ENCODE assay signal across 8 mouse cellular contexts in genomic region chr3:90432811-90433219, GRCm38 (mm10). TPM values are rescaled to one million over a fixed set of nuclear protein-coding genes. Genes with fewer than 3 reads are reported as not detected.
DNase-seq lines count a peak whose midpoint lies in the region; ATAC-seq lines count a peak whose summit lies in the region.

No protein-coding gene starts in this region.

- peak overlapping the region; percentile 88 for H3K27ac ChIP-seq in embryonic facial prominence, embryonic 15.5 days (replicated peaks)
- H3K27ac ChIP-seq in hindbrain, embryonic 10.5 days = peak overlapping the region; percentile 99
- peak overlapping the region; percentile 95 for H3K27ac ChIP-seq in stomach, embryonic 16.5 days (ENCODE audit: low read length)

- peak; percentile 45 for DNase-seq in kidney, adult 11 months
- DNase-seq in kidney, adult 18-20 months = no peak
- peak; percentile 6 for DNase-seq in T-cell, adult 2 months (ENCODE audit: low spot score)
- DNase-seq in hindbrain, embryonic 10.5 days (ENCODE audit: low spot score) = no peak
- peak; percentile 33 to 47 for DNase-seq in left cerebral cortex, adult 9 months (ENCODE audit: low spot score in 2 of 2)

- ATAC-seq in embryonic facial prominence, embryonic 15.5 days (ENCODE audit: insufficient number of reproducible peaks, low FRiP score, low TSS enrichment, low read depth) = no peak
- ATAC-seq in megakaryocyte, adult 5-6 weeks (ENCODE audit: poor library complexity, severe bottlenecking) = peak; percentile 44
- peak; percentile 7; the same call in 1 of the 2 replicates for ATAC-seq in stomach, embryonic 16.5 days (ENCODE audit: insufficient read depth, low FRiP score)

- peak overlapping the region; percentile 59 for H3K9ac ChIP-seq in embryonic facial prominence, embryonic 15.5 days
- H3K9ac ChIP-seq in stomach, embryonic 16.5 days (ENCODE audit: low read length) = peak overlapping the region; percentile 81

- H3K27me3 ChIP-seq in embryonic facial prominence, embryonic 15.5 days = no peaks in the 10 kb centered on the region
- no peaks in the 10 kb centered on the region for H3K27me3 ChIP-seq in hindbrain, embryonic 10.5 days (ENCODE audit: insufficient read depth, poor library complexity, severe bottlenecking)
- no peaks in the 10 kb centered on the region for H3K27me3 ChIP-seq in stomach, embryonic 16.5 days (ENCODE audit: control insufficient read depth, insufficient read depth, low read length)

- no peaks in the 10 kb centered on the region for H3K36me3 ChIP-seq in embryonic facial prominence, embryonic 15.5 days
- H3K36me3 ChIP-seq in hindbrain, embryonic 10.5 days = peaks cover 24% of the 10 kb centered on the region
- no peaks in the 10 kb centered on the region for H3K36me3 ChIP-seq in stomach, embryonic 16.5 days (ENCODE audit: control insufficient read depth, insufficient read depth, low read length)

- H3K4me2 ChIP-seq in embryonic facial prominence, embryonic 15.5 days (replicated peaks) = peak overlapping the region; percentile 84
- H3K4me2 ChIP-seq in stomach, embryonic 16.5 days (ENCODE audit: low read depth, low read length) = peak overlapping the region; percentile 99

- H3K4me1 ChIP-seq in embryonic facial prominence, embryonic 15.5 days = peaks cover 26% of the 10 kb centered on the region
- H3K4me1 ChIP-seq in hindbrain, embryonic 10.5 days (replicated peaks) = peaks cover 41% of the 10 kb centered on the region
- H3K4me1 ChIP-seq in stomach, embryonic 16.5 days (ENCODE audit: control insufficient read depth, insufficient read depth, low read length) = peaks cover 28% of the 10 kb centered on the region

- peak overlapping the region; percentile 52 for H3K4me3 ChIP-seq in embryonic facial prominence, embryonic 15.5 days (replicated peaks)
- peak overlapping the region; percentile 82 for H3K4me3 ChIP-seq in hindbrain, embryonic 10.5 days
- H3K4me3 ChIP-seq in stomach, embryonic 16.5 days (replicated peaks; ENCODE audit: low read length) = peak overlapping the region; percentile 65

- no peaks in the 10 kb centered on the region for H3K9me3 ChIP-seq in embryonic facial prominence, embryonic 15.5 days (replicated peaks)
- H3K9me3 ChIP-seq in hindbrain, embryonic 10.5 days = no peaks in the 10 kb centered on the region
- no peaks in the 10 kb centered on the region for H3K9me3 ChIP-seq in stomach, embryonic 16.5 days (replicated peaks; ENCODE audit: control insufficient read depth, low read length)

- 0% methylated on average over 12 of the region's 12 CpGs for WGBS in embryonic facial prominence, embryonic 15.5 days
- 0% methylated on average over 12 of the region's 12 CpGs for WGBS in hindbrain, embryonic 10.5 days
- under 1% methylated on average over 12 of the region's 12 CpGs for WGBS in stomach, embryonic 16.5 days

RNA-seq across cellular contexts. Expression of gene Ints3, which starts 0.6 kb away (rescaled TPM):
- polyA plus RNA-seq in embryonic facial prominence, embryonic 15.5 days (2015; fragmentation: Nextera tagmentation; extraction: Ambion mirVana) = 27.6 and 28.5 TPM in 2 replicates
- polyA plus RNA-seq in hindbrain, embryonic 10.5 days (2016; fragmentation: Nextera tagmentation; extraction: Ambion mirVana) = 37.6 and 39.7 TPM in 2 replicates
- total RNA-seq in megakaryocyte, adult 5-6 weeks (2015) = 13.7 and 14.7 TPM in 2 replicates
- total RNA-seq in megakaryocyte, adult 5-6 weeks (2017) = 14.9 and 20.5 TPM in 2 replicates
- polyA plus RNA-seq in stomach, embryonic 16.5 days (2015; fragmentation: Nextera tagmentation; extraction: Ambion mirVana) = 22.4 and 23.0 TPM in 2 replicates

RNA-seq across cellular contexts. Expression of gene Npr1, which starts 32.9 kb away (rescaled TPM):
- 5.9 and 6.2 TPM in 2 replicates for polyA plus RNA-seq in embryonic facial prominence, embryonic 15.5 days (2015; fragmentation: Nextera tagmentation; extraction: Ambion mirVana)
- polyA plus RNA-seq in hindbrain, embryonic 10.5 days (2016; fragmentation: Nextera tagmentation; extraction: Ambion mirVana) = 3.0 TPM in 2 replicates
- not detected in 2 replicates for total RNA-seq in megakaryocyte, adult 5-6 weeks (2015)
- 0.08 TPM in 1 of 2 replicates, not detected in the other for total RNA-seq in megakaryocyte, adult 5-6 weeks (2017)
- polyA plus RNA-seq in stomach, embryonic 16.5 days (2015; fragmentation: Nextera tagmentation; extraction: Ambion mirVana) = 5.9 and 6.4 TPM in 2 replicates

RNA-seq across cellular contexts. Expression of gene Slc27a3, which starts 43.1 kb away (rescaled TPM):
- polyA plus RNA-seq in embryonic facial prominence, embryonic 15.5 days (2015; fragmentation: Nextera tagmentation; extraction: Ambion mirVana) = 32.1 and 34.6 TPM in 2 replicates
- polyA plus RNA-seq in hindbrain, embryonic 10.5 days (2016; fragmentation: Nextera tagmentation; extraction: Ambion mirVana) = 28.5 and 29.1 TPM in 2 replicates
- 0.21 and 0.33 TPM in 2 replicates for total RNA-seq in megakaryocyte, adult 5-6 weeks (2015)
- total RNA-seq in megakaryocyte, adult 5-6 weeks (2017) = 1.1 and 3.0 TPM in 2 replicates
- 10.1 TPM in 2 replicates for polyA plus RNA-seq in stomach, embryonic 16.5 days (2015; fragmentation: Nextera tagmentation; extraction: Ambion mirVana)

RNA-seq across cellular contexts. Expression of gene Ilf2, which starts 43.1 kb away (rescaled TPM):
- polyA plus RNA-seq in embryonic facial prominence, embryonic 15.5 days (2015; fragmentation: Nextera tagmentation; extraction: Ambion mirVana) = 182 and 183 TPM in 2 replicates
- 315 and 340 TPM in 2 replicates for polyA plus RNA-seq in hindbrain, embryonic 10.5 days (2016; fragmentation: Nextera tagmentation; extraction: Ambion mirVana)
- total RNA-seq in megakaryocyte, adult 5-6 weeks (2015) = 51.8 and 57.3 TPM in 2 replicates
- 103 and 111 TPM in 2 replicates for total RNA-seq in megakaryocyte, adult 5-6 weeks (2017)
- polyA plus RNA-seq in stomach, embryonic 16.5 days (2015; fragmentation: Nextera tagmentation; extraction: Ambion mirVana) = 137 and 147 TPM in 2 replicates

RNA-seq across cellular contexts. Expression of gene Snapin, which starts 58.0 kb away (rescaled TPM):
- 95.4 and 104 TPM in 2 replicates for polyA plus RNA-seq in embryonic facial prominence, embryonic 15.5 days (2015; fragmentation: Nextera tagmentation; extraction: Ambion mirVana)
- 60.9 and 69.1 TPM in 2 replicates for polyA plus RNA-seq in hindbrain, embryonic 10.5 days (2016; fragmentation: Nextera tagmentation; extraction: Ambion mirVana)
- 41.6 and 47.3 TPM in 2 replicates for total RNA-seq in megakaryocyte, adult 5-6 weeks (2015)
- 40.9 and 49.5 TPM in 2 replicates for total RNA-seq in megakaryocyte, adult 5-6 weeks (2017)
- polyA plus RNA-seq in stomach, embryonic 16.5 days (2015; fragmentation: Nextera tagmentation; extraction: Ambion mirVana) = 77.5 and 79.1 TPM in 2 replicates

Comparison
In these comparisons a context has a peak if more than half of its experiments do, and no peak if none do; other contexts are left out.
1. DNase-seq: peak in kidney, adult 11 months (single experiment), T-cell, adult 2 months (single experiment) and left cerebral cortex, adult 9 months (2 of 2); none in kidney, adult 18-20 months (single experiment) and hindbrain, embryonic 10.5 days (single experiment).
2. Peak in every context shown above with its lines, with median percentiles within 50 percentile points of each other: H3K27ac ChIP-seq and H3K4me3 ChIP-seq.